Mouse (Mus musculus): ENCODE data around the gene Ddx4. TPM values are rescaled to one million over a fixed set of nuclear protein-coding genes. Genes with fewer than 3 reads are reported as not detected.
A peak's percentile ranks its signal among the peaks of the same experiment; 100 is the strongest.

Ddx4 gene
- polyA plus RNA-seq, 2 experiments = 0.73 to 0.96 TPM

DNA sequence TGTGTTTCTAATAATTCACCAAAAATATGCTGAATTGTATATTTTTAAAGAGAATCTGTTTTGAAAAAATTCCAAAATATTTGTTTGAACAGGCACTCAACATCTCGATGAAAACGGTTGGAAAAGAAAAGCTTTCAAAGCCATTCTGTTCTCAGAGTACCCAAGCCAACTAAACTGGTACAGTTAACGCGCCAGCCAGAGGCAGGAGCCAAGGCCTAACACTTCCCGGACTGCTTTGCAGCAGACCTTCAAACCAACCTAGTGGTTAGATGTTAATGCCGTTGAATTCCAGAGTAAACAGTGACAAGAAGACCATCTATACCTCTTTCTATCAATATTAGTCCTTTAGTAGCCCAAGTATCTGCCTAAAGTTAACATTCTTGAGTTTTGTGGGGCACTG lies 31.7 kb upstream of the Ddx4 start:
- no peak for TF ChIP-seq POLR2A (IDR thresholded peaks at IDR 0.05; ENCODE audit: borderline replicate concordance, extremely low read depth, insufficient read depth, insufficient read length)
- H3K4me1 ChIP-seq (ENCODE audit: control insufficient read depth, insufficient read depth, low read length) = no peaks in the 10 kb centered on the region
- H3K9me3 ChIP-seq (ENCODE audit: control insufficient read depth, low read length) = no peaks in the 10 kb centered on the region
- WGBS = 76% methylated on average over 6 of the region's 6 CpGs
- H3K36me3 ChIP-seq (ENCODE audit: control insufficient read depth, insufficient read depth, low read length) = no peaks in the 10 kb centered on the region; the same call in 1 of the 2 replicates
- no peak overlapping the region for H3K27ac ChIP-seq (replicated peaks; ENCODE audit: low read depth, low read length)
- H3K4me2 ChIP-seq (replicated peaks; ENCODE audit: low read depth, low read length, severe bottlenecking) = no peak overlapping the region
- H3K27me3 ChIP-seq (ENCODE audit: control insufficient read depth, insufficient read depth, low read length) = no peaks in the 10 kb centered on the region
- no peak for ATAC-seq (ENCODE audit: low FRiP score, low read depth)
- DNase-seq (ENCODE audit: low spot score) = no peak
- no peak overlapping the region for H3K9ac ChIP-seq (ENCODE audit: low read depth, low read length, severe bottlenecking)
- no peak overlapping the region for H3K4me3 ChIP-seq (replicated peaks; ENCODE audit: low read length)

DNA sequence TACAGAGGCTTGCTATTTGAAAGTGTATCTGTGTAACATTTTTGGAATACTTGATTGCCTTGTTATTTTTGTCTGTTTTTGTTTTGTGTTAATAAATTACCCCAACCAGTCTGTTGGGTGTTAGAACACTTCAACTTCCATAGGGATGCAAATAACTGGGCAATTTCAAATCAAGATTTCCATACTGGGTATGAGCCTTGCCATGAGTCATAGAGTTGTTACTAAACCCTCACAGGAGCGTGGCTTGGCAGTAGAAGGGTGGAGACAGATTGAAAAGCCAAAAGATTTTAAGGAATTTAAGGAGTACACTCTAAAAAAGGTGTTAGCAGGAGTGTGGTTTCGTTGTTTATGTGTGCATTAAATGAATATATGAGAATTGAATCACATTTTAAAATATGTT lies 31.0 kb upstream of the Ddx4 start:
- no peak overlapping the region for H3K4me3 ChIP-seq (replicated peaks; ENCODE audit: low read length)
- H3K9me3 ChIP-seq (ENCODE audit: control insufficient read depth, low read length) = peaks cover 2% of the 10 kb centered on the region; the same call in 1 of the 2 replicates
- H3K9ac ChIP-seq (ENCODE audit: low read depth, low read length, severe bottlenecking) = no peak overlapping the region
- H3K4me2 ChIP-seq (replicated peaks; ENCODE audit: low read depth, low read length, severe bottlenecking) = no peak overlapping the region
- H3K36me3 ChIP-seq (ENCODE audit: control insufficient read depth, insufficient read depth, low read length) = no peaks in the 10 kb centered on the region; the same call in 1 of the 2 replicates
- no peaks in the 10 kb centered on the region for H3K4me1 ChIP-seq (ENCODE audit: control insufficient read depth, insufficient read depth, low read length)
- no peak overlapping the region for H3K27ac ChIP-seq (replicated peaks; ENCODE audit: low read depth, low read length)
- no peak for ATAC-seq (ENCODE audit: low FRiP score, low read depth)
- peak; percentile 19 for DNase-seq (ENCODE audit: low spot score)
- WGBS = 46% methylated on average over 2 of the region's 2 CpGs
- H3K27me3 ChIP-seq (ENCODE audit: control insufficient read depth, insufficient read depth, low read length) = no peaks in the 10 kb centered on the region
- no peak for TF ChIP-seq POLR2A (IDR thresholded peaks at IDR 0.05; ENCODE audit: borderline replicate concordance, extremely low read depth, insufficient read depth, insufficient read length)

- 87% methylated on average over 4 of the region's 4 CpGs for WGBS
- DNase-seq (ENCODE audit: low spot score) = no peak
Measured at GRCm38 (mm10) chr13:112678154-112678553, 25.9 kb upstream of the Ddx4 start.

DNA sequence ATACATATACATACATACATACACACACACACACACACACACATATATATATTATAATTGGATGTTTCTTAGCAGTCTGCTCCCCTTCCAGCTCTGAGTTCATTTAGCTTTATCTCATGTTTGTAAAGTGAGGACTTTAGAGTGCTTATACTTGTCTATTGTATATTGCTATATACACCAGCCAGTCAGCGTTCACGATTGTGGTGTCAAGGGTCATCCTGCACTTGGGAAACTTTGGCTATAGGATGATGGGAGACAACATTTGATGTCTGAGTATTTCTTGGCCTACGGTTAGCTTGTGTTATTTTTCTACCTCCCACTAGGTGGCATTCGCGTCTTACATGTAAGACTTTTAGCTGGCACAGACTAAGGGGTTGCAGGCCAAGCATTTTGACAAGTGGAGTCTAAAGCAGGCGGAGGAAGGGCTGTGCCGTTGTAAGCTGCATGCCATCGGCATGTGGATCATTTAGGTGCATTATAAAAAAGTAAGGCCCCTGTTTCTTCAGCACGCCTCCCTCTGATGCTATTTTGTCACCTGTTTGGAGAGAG lies 21.7 kb upstream of the Ddx4 start:
- peak; percentile 79 for ATAC-seq (ENCODE audit: low FRiP score, low read depth)

More at GRCm38 (mm10) chr13:112678154-112678553, 25.9 kb upstream of the Ddx4 start:
- Histone ChIP-seq H3K4me1 (ENCODE audit: control insufficient read depth, insufficient read depth, low read length) (0 out of 2 replicates have a peak, but pooled peaks cover 2% of the 10 kb centered on the region), H3K4me2 (replicated peaks; ENCODE audit: low read depth, low read length, severe bottlenecking) (no peak overlapping the region), H3K9ac (ENCODE audit: low read depth, low read length, severe bottlenecking) (no peak overlapping the region), H3K27ac (replicated peaks; ENCODE audit: low read depth, low read length) (no peak overlapping the region), H3K9me3 (ENCODE audit: control insufficient read depth, low read length) (peaks cover 6% of the 10 kb centered on the region; the same call in 1 of the 2 replicates), H3K4me3 (replicated peaks; ENCODE audit: low read length) (no peak overlapping the region), H3K27me3 (ENCODE audit: control insufficient read depth, insufficient read depth, low read length) (no peaks in the 10 kb centered on the region), H3K36me3 (ENCODE audit: control insufficient read depth, insufficient read depth, low read length) (no peaks in the 10 kb centered on the region; the same call in 1 of the 2 replicates)
- no peak for ATAC-seq (ENCODE audit: low FRiP score, low read depth)
- no peak for TF ChIP-seq POLR2A (IDR thresholded peaks at IDR 0.05; ENCODE audit: borderline replicate concordance, extremely low read depth, insufficient read depth, insufficient read length)

GRCm38 (mm10) chr13:112672797-112673196 lies 20.5 kb upstream of the Ddx4 start:
- no peak overlapping the region for H3K9ac ChIP-seq (ENCODE audit: low read depth, low read length, severe bottlenecking)
- DNase-seq (ENCODE audit: low spot score) = no peak

More for the DNA sequence above, 21.7 kb upstream of the Ddx4 start:
- DNase-seq (ENCODE audit: low spot score) = peak; percentile 90
- WGBS = 8% methylated on average over 9 of the region's 9 CpGs
- no peak overlapping the region for H3K4me3 ChIP-seq (replicated peaks; ENCODE audit: low read length)
- peaks cover 14% of the 10 kb centered on the region; the same call in 1 of the 2 replicates for H3K36me3 ChIP-seq (ENCODE audit: control insufficient read depth, insufficient read depth, low read length)
- H3K9me3 ChIP-seq (ENCODE audit: control insufficient read depth, low read length) = peaks cover 6% of the 10 kb centered on the region; the same call in 1 of the 2 replicates
- H3K9ac ChIP-seq (ENCODE audit: low read depth, low read length, severe bottlenecking) = no peak overlapping the region
- no peak overlapping the region for H3K27ac ChIP-seq (replicated peaks; ENCODE audit: low read depth, low read length)
- no peak overlapping the region for H3K4me2 ChIP-seq (replicated peaks; ENCODE audit: low read depth, low read length, severe bottlenecking)
- H3K27me3 ChIP-seq (ENCODE audit: control insufficient read depth, insufficient read depth, low read length) = no peaks in the 10 kb centered on the region
- 0 out of 2 replicates have a peak, but pooled peaks cover 2% of the 10 kb centered on the region for H3K4me1 ChIP-seq (ENCODE audit: control insufficient read depth, insufficient read depth, low read length)
- TF ChIP-seq POLR2A (IDR thresholded peaks at IDR 0.05; ENCODE audit: borderline replicate concordance, extremely low read depth, insufficient read depth, insufficient read length) = no peak

More at GRCm38 (mm10) chr13:112672797-112673196, 20.5 kb upstream of the Ddx4 start:
- no peak for ATAC-seq (ENCODE audit: low FRiP score, low read depth)
- no peaks in the 10 kb centered on the region for H3K9me3 ChIP-seq (ENCODE audit: control insufficient read depth, low read length)
- 0 out of 2 replicates have a peak, but pooled peaks cover 2% of the 10 kb centered on the region for H3K4me1 ChIP-seq (ENCODE audit: control insufficient read depth, insufficient read depth, low read length)
- no peaks in the 10 kb centered on the region for H3K27me3 ChIP-seq (ENCODE audit: control insufficient read depth, insufficient read depth, low read length)
- H3K4me3 ChIP-seq (replicated peaks; ENCODE audit: low read length) = no peak overlapping the region
- WGBS = 78% methylated on average over 6 of the region's 6 CpGs
- H3K27ac ChIP-seq (replicated peaks; ENCODE audit: low read depth, low read length) = no peak overlapping the region
- no peak for TF ChIP-seq POLR2A (IDR thresholded peaks at IDR 0.05; ENCODE audit: borderline replicate concordance, extremely low read depth, insufficient read depth, insufficient read length)
- H3K36me3 ChIP-seq (ENCODE audit: control insufficient read depth, insufficient read depth, low read length) = peaks cover 14% of the 10 kb centered on the region; the same call in 1 of the 2 replicates
- H3K4me2 ChIP-seq (replicated peaks; ENCODE audit: low read depth, low read length, severe bottlenecking) = no peak overlapping the region
